Mouse (Mus musculus) liver, adult 2 months (tissue): ENCODE data around the gene Kdr.

ENCODE experiments used
- CTCF ChIP-seq: fragments of 200-500 bp; IDR thresholded peaks from 2 replicates; pipeline ENCODE4 v1.5.1; 2011; ENCODE audit warnings: low read depth, low read length, control low read depth
- POLR2A ChIP-seq: fragments of 200-500 bp; IDR thresholded peaks from 2 replicates; pipeline ENCODE4 v1.6.1; 2011; ENCODE audit warnings: low read length, control low read depth; ENCODE audit not compliant: insufficient read depth; ENCODE audit errors: extremely low read depth

DNA sequence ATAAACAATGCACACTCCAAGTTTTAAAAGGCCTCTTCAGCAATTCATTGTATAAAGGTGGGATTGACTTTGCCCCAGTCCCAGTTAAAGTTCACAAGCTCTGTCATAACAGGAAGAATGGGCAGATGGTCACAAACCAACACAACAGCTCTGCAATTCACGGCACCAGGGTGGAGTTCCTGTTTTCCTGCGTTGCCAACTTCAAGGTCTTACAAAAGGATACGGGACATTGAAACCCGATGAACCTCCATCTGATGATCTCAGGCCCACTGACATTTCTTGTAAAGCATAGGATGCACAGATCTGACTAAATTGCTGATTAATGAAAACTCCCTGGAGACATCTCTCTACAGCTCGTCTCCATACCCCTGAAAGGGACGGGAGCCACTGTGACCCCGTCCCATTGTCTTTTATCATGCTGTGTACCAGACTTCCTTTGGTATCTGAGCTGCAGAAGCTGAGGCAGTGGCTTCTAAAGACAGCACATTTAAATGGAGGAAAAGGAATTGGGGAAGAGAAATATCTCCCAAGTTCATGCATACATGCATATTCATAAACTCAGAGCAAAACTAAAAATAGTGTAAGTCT, 3.6 kb downstream of the Kdr start:
- no peak for TF ChIP-seq CTCF
- no peak for TF ChIP-seq POLR2A
